Mouse (Mus musculus) bone marrow macrophage, adult 2 months (primary cell): ENCODE data around the gene Sorcs2.

ENCODE experiments used
- CTCF ChIP-seq: IDR thresholded peaks from 2 replicates; pipeline ENCODE4 v1.5.1; 2012; ENCODE audit warnings: low read depth, mild to moderate bottlenecking, low read length, moderate library complexity
- POLR2A ChIP-seq: IDR thresholded peaks from 2 replicates; pipeline ENCODE4 v1.6.1; 2012; ENCODE audit warnings: mild to moderate bottlenecking, low read depth, low read length, borderline replicate concordance

- TF ChIP-seq POLR2A (no peak), CTCF (no peak)
Measured at GRCm38 (mm10) chr5:36369261-36369684, 28.7 kb downstream of the Sorcs2 start.
